Mouse (Mus musculus) spleen, postnatal 14 days (tissue): ENCODE data around the gene 4931440F15Rik.
"Not testable (repeated sequence)": the region's sequence is repeated elsewhere in the genome, so short reads cannot be mapped to it uniquely, and the experiment has no call there.

Experiments used
- DNase-seq, 2 experiments: peaks; one replicate each; pipeline ENCODE4 v3.0.0; 2021 to 2022; ENCODE audit warnings: low spot score in 2 of 2

The 4931440F15Rik gene

GRCm38 (mm10) chr11:29825271-29825718 lies at the start of gene 4931440F15Rik:
4931440F15Rik (minus strand) TSS chr11:29825668.
- DNase-seq: not testable (repeated sequence)

DNA sequence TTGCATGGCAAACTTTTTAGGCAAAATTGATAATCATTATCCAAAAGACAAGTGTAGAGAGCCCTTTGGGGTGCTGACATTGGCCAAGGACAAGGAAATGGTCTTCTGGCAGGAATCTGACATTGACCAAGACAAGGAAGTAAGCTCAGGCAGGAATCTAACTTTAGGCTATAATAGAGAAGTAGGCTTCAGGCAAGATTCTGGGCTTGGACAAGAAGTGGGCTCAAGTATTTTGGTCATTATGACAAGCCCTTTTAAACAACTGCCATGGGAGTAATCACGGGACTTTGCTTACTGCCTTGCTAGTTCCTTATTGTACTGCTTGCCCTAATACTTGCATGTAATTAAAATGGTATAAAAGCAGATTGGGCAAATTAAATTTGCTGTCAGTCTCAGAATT lies 49.3 kb upstream of the 4931440F15Rik start:
- DNase-seq: not testable (repeated sequence)

DNA sequence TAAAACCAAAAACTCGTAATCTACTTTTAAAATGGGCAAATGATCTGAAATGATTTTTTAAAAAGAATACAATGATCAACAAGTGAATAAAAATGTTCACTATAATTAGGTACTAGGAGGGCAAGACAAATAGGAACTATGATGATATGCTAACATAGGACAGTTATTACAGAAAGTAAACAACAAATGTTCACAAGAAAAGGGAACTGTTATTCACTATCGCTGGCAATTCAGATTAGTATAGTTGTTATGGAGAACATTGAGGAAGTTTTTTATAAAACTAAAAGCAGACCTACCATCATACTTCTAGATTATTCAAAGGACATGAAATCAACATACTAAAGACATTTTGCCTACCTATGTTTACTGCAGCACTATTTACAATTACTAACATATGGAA lies 44.7 kb upstream of the 4931440F15Rik start:
- no peak for DNase-seq

DNA sequence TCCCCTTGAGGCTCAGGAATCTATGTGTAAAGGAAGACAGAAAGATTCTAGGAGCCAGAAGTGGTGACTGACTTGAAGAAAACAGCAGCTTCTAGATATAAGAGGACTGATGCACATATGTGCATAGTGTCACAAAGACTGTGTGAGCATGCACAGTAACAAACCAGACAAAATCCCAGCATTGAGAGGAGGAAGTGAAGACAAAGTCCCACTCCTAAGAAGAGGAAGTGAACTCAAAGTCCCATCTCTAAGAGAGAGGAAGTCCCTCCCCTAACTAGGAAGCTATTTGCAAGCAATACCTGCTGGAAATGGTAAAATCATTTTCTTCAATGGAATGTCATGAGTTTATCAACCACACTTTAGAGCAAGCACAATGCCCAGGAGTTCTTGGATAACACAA lies 38.8 kb upstream of the 4931440F15Rik start:
- no peak for DNase-seq

- peak in 1 of 2 experiments; percentile 3 for DNase-seq
Measured at GRCm38 (mm10) chr11:29861750-29862397, 36.4 kb upstream of the 4931440F15Rik start.

DNA sequence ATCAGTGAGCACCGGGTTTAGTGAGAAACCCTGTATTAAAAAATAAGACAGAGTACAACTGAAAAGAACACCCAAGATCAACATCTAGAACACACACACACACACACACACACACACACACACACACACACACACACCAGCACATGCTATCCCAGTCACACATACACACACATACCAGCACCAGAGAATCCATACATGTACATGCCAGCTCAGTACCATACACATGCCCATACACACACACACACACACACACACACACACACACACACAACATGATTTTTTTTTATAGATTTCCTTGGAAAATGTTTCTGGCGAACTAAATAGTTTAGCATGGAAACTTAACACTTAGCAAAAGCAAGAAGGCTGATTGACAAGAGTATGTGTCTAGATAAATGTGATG lies 35.6 kb upstream of the 4931440F15Rik start:
- no peak for DNase-seq

DNA sequence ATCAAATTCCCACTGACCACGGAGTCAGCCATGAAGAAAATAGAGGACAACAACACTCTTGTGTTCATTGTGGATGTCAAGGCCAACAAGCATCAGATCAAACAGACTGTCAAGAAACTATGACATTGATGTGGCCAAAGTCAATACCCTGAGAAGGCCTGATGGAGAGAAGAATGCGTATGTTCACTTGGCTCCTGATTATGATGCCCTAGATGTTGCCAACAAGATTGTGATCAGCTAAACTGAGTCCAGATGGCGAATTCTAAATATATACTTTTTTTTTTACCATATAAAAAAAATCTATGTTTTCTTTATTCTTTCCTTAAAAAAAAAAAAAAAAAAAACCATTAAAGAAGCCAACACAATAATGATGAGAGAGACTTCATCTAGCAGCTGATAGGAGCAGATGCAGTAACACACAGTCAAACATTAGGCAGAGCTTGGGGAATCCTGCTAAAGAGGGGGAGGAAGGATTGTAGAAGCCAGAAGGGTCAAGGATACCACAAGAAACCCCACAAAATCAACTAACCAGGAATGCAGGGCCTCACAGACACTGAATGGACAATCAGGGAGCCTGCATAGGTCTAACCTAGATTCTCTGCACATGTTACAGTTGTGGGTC lies 15.2 kb upstream of the 4931440F15Rik start:
- no peak for DNase-seq

GRCm38 (mm10) chr11:29839781-29840180 lies 14.3 kb upstream of the 4931440F15Rik start:
- no peak for DNase-seq

GRCm38 (mm10) chr11:29837066-29837465 lies 11.6 kb upstream of the 4931440F15Rik start:
- no peak for DNase-seq

GRCm38 (mm10) chr11:29827729-29828128 lies 2.3 kb upstream of the 4931440F15Rik start:
- no peak for DNase-seq

- no peak for DNase-seq
Measured at GRCm38 (mm10) chr11:29826001-29826400, 533 bp upstream of the 4931440F15Rik start.

DNA sequence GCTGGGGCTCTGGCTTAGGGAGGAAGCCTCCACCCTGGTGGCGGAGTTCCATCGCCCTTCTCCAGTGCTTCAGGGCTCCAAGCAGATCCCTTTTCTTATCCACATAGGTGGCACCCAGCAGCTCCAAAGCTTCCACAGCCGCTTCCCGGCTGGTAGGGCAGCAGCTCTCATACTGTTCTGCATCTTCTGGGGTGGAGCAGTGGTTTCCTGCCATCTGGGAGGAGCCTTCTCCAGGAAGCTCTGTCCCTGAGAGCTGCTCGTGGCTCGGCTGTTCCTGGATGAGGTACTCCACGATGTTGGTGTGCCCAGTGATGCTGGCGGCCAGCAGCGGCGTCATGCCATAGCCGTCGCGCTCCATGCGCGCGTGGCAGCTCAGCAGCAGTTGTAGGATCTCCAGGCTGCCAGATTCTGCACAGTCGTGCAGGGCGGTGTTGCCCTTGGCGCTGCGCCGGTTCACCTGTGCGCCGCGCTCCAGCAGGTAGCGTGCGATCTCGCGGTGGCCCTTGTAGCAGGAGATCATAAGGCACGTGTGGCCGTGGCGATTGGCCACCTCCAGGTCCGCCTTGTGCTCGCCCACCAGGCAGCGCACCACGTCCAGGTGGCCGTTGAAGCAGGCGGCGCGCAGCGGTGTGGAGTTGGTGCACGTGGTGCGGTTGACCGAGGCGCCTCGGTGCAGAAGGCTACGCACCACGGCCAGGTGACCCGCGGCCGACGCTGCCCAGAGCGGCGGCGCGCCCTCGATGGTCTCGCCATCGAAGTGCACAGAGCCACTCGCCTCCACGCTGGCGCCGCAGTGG lies 796 bp downstream of the 4931440F15Rik start:
- not testable (repeated sequence) for DNase-seq

GRCm38 (mm10) chr11:29823141-29823540 lies 2.3 kb downstream of the 4931440F15Rik start:
- DNase-seq: no peak

- no peak for DNase-seq
Measured at GRCm38 (mm10) chr11:29815670-29816069, 9.8 kb downstream of the 4931440F15Rik start.

- DNase-seq: peak in 1 of 2 experiments; percentile 40
Measured at GRCm38 (mm10) chr11:29815261-29815660, 10.2 kb downstream of the 4931440F15Rik start.

DNA sequence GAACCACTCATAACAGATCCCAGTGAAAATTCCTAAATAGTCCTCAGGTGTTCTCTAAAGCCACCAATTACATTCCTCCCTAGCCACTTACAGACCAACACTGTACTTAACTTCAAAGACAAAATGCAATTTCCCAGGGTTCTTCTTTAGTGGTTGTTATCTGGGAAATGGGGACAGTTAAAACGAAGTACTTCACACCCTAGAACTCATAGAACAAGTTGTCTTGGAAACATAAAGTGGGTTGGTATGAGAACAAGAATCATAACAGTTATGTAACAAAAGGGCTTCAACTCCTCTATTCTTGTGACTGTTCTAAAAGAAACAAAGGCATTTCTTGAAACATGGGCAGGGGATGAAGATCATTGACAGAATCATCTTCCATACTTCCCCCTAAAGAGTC lies 12.2 kb downstream of the 4931440F15Rik start:
- no peak for DNase-seq

DNA sequence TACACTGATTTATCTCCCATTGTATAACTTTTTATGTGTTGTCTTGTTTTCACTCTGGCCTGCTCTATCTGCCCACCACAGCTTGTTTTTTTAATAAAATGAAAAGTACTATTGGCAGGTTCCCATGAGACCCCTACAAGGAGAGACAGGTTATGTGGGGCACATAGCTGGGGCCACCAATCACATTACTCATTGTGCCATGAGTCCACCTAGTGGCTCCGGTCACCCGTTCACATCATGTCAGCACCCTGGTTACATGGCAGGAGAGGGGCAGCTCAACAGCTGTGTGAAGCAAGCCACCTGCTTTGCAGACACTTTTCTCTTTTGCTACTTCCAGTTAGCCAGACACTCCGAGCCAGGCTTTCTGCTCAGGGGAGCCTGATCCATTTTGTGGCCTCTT lies 13.0 kb downstream of the 4931440F15Rik start:
- no peak for DNase-seq

- no peak for DNase-seq
Measured at GRCm38 (mm10) chr11:29810324-29810723, 15.1 kb downstream of the 4931440F15Rik start.

DNA sequence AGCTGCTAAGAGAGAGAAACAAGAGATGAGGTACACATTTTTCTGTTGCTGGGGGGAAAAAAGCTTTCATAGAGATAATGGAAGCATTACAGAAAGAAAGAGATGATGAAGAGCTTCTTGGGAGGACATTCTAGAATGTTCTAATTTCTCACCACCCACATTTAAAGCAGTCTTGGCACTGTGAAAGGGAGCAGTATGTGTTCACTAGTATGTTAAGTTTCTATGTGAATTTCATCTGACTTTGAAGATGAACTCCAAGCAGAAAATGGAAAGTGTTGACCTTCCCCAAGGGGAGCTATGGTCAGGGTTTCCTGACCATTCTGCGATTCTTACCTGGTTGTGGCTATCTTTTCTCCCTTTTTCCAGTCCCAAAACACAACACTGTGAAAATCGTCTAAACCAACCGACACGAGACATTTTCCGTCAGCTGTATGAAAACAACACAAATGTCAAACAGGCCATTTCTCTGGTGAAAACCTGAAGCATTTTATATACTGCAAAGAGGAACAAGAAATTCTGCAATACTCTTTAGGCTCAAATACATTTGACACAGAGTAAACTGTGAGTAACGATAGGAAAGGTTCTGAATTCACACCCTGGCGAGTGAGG lies 16.4 kb downstream of the 4931440F15Rik start:
- DNase-seq: no peak

DNA sequence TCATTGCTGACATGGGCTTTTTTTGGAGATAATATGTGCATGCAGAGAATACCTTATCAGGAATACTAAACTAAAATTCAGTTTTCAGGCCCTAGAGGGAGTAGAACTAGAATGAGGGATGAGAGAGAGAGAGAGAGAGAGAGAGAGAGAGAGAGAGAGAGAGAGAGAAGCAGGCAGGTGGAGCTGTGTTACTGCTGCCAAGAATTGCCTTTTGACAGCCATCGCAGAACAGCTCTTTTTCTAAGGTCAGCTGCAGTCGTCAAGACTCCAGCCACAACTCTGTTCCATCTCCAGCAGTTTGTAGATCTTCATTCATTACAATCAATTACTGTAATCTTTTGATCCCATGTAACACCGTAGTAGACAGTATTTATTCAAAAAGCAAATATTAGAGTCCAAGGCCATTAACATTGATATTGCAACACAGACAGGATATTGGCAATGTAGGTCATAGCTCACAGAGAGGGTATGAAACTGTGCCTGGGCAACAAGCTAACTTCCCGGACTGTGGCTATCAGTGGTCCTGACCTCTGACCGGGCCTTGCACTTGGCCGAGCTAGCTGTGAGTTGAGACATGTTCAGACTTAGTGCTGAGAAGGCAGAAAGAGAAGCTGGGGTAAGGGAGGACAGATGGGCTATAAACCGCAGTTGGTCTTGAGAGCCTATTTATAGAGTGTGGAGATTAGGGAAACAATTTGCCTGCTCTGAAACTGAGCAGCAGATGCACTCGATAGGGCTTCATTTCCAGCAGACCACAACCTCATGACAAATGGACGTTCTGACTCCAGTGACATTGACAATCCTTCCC lies 17.1 kb downstream of the 4931440F15Rik start:
- no peak for DNase-seq

GRCm38 (mm10) chr11:29807325-29807724 lies 18.1 kb downstream of the 4931440F15Rik start:
- DNase-seq: no peak
